Mouse (Mus musculus): ENCODE results near the gene Shisa8. TPM values are rescaled to one million over a fixed set of nuclear protein-coding genes. Genes with fewer than 3 reads are reported as not detected.

Shisa8 gene
- polyA plus RNA-seq, 1 experiment from 2014 or later: 0.66 TPM

DNA sequence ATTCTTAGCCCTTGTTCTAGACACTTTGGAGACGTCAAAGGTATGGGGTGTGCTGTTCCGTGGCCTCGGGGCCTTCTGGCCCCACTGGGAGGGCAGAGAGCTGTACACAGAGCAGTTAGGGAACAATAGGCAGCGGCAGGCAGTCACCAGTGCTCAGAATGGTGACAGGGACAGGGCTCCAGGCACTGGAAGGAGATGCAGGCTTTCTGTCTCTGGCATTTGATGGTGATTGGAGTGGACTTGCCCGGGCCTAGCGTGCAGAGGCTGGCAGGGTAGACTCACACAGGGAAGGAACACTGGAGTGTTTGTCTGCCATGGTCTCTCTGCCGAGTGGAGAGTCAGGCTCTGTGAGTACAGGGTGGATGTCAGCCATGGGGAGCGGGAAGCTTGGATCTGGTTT is 20.0 kb downstream of the Shisa8 start:
- Histone ChIP-seq H3K27ac (no peak overlapping the region), H3K4me2 (ENCODE audit: low read length) (no peak overlapping the region), H3K27me3 (ENCODE audit: insufficient read depth, low read length) (no peaks in the 10 kb centered on the region), H3K9ac (ENCODE audit: low read depth, low read length) (no peak overlapping the region), H3K4me1 (replicated peaks; ENCODE audit: insufficient read depth, low read length) (no peaks in the 10 kb centered on the region), H3K36me3 (ENCODE audit: insufficient read depth, low read length) (peaks cover 63% of the 10 kb centered on the region), H3K9me3 (replicated peaks; ENCODE audit: low read length) (no peaks in the 10 kb centered on the region), H3K4me3 (replicated peaks; ENCODE audit: low read depth, low read length) (no peak overlapping the region)
- 87% methylated on average over 8 of the region's 8 CpGs for WGBS
- no peak for DNase-seq (ENCODE audit: low spot score)
- TF ChIP-seq CTCF (IDR thresholded peaks at IDR 0.05; ENCODE audit: low read depth): no peak
- ATAC-seq (replicated peaks; ENCODE audit: low FRiP score, low read depth): no peak

DNA sequence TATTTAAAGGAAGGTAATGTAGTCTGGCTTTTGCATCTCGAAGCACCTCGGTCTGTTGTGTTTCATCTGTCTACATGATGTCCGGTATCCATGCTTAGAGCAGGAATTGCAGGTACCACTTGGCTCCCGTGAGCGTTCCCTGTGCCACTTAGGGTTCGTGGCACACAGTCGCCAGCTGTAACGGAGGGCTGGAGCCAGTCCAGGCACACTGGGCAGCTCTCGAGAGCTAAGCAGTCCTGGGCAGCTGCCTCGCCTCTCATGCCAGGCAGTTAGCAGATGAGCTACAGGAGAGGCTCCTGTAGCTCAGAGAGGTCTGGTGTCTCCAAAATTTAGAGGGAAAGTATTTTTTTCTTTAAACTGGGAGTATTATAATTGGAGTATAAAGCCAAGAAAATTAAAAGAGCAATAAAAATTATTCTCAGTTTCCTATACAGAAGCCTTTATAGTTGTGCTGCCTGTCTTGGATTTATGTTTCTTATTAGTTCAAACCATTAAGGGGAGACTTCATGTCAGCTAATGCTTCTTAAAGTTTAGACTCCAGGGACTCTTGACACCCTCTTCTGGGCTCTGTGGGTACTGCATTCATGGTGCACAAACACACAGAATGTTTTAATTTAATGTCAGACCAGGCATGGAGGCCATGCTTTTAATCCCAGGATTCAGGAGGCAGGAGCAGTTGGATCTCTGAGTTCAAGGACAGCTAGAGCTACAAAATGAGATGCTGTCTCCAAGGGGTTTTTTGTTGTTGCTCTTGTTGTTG is 24.0 kb downstream of the Shisa8 start:
- Histone ChIP-seq H3K27me3 (ENCODE audit: insufficient read depth, low read length) (no peaks in the 10 kb centered on the region), H3K9me3 (replicated peaks; ENCODE audit: low read length) (no peaks in the 10 kb centered on the region), H3K36me3 (ENCODE audit: insufficient read depth, low read length) (peaks cover 58% of the 10 kb centered on the region; the same call in 1 of the 2 replicates), H3K27ac (no peak overlapping the region), H3K4me3 (replicated peaks; ENCODE audit: low read depth, low read length) (no peak overlapping the region), H3K4me1 (replicated peaks; ENCODE audit: insufficient read depth, low read length) (no peaks in the 10 kb centered on the region), H3K4me2 (ENCODE audit: low read length) (no peak overlapping the region), H3K9ac (ENCODE audit: low read depth, low read length) (no peak overlapping the region)
- no peak for ATAC-seq (replicated peaks; ENCODE audit: low FRiP score, low read depth)
- peak; percentile 65 for TF ChIP-seq CTCF (IDR thresholded peaks at IDR 0.05; ENCODE audit: low read depth)
- 96% methylated on average over 10 of the region's 10 CpGs for WGBS
- peak; percentile 53 for DNase-seq (ENCODE audit: low spot score)

DNA sequence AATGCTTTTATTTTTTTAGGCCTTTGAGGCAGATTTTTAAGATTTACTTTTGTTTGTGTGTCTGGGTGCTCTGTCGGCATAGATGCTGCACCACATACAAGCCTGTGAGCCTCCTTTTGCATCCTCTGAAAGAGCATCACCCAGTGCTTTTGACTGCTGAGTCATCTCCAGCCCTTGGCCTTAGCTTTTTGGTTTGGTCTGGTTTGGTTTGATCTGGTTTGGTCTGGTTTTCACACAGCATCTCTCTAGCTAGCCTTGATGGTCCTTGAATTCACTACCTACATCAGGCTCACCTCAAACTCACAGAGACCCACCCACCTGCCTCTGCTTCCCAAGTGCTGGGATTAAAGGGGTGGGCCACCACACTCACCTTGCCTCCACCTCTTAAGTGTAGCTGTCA is 24.7 kb downstream of the Shisa8 start:
- Histone ChIP-seq H3K9me3 (replicated peaks; ENCODE audit: low read length) (no peaks in the 10 kb centered on the region), H3K4me3 (replicated peaks; ENCODE audit: low read depth, low read length) (no peak overlapping the region), H3K27ac (no peak overlapping the region), H3K36me3 (ENCODE audit: insufficient read depth, low read length) (peaks cover 56% of the 10 kb centered on the region; the same call in 1 of the 2 replicates), H3K9ac (ENCODE audit: low read depth, low read length) (no peak overlapping the region), H3K27me3 (ENCODE audit: insufficient read depth, low read length) (no peaks in the 10 kb centered on the region), H3K4me2 (ENCODE audit: low read length) (no peak overlapping the region), H3K4me1 (replicated peaks; ENCODE audit: insufficient read depth, low read length) (no peaks in the 10 kb centered on the region)
- 59% methylated on average over 1 of the region's 1 CpGs for WGBS
- no peak for TF ChIP-seq CTCF (IDR thresholded peaks at IDR 0.05; ENCODE audit: low read depth)
- no peak for DNase-seq (ENCODE audit: low spot score)
- ATAC-seq (replicated peaks; ENCODE audit: low FRiP score, low read depth): no peak

DNA sequence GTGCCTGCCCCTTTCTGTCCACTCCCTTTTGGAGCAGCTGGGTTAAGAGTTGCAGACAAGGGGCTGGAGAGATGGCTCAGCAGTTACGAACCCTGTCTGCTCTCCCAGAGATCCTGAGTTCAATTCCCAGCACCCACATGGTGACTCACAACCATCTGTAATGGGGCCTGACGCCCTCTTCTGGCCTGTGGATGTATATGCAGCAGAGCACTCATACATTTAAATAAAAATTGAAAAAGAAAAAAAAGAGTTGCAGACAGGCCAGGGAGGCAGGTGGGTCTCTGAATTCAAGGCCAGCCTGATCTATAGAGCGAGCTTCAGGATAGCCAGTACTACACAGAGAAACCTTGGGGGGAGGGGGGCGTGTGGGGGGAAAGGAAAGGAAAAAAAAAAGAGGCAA is 25.2 kb downstream of the Shisa8 start:
- 88% methylated on average over 4 of the region's 4 CpGs for WGBS
- DNase-seq (ENCODE audit: low spot score) (no peak), ATAC-seq (replicated peaks; ENCODE audit: low FRiP score, low read depth) (no peak)

DNA sequence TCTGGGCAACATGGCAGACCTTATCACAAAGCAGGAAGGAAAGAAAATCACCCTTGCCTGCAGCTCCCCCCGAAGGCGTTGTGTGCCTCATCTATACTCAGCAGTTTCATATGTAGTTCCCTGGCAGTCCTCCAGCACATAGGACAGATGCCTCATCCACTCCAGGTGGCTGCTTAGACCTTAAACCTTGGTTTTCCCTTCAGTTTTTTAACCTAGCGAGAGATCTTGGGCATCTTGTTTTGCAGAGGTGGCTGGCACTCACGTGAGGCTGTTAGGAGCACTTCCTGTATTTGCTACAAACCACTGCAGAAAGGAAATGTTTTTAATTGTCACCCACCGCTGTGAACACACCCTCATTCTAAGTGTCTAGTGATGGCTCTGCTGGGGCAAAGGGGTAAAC is 25.7 kb downstream of the Shisa8 start:
- Histone ChIP-seq H3K27me3 (ENCODE audit: insufficient read depth, low read length) (no peaks in the 10 kb centered on the region), H3K4me1 (replicated peaks; ENCODE audit: insufficient read depth, low read length) (no peaks in the 10 kb centered on the region), H3K9ac (ENCODE audit: low read depth, low read length) (no peak overlapping the region), H3K36me3 (ENCODE audit: insufficient read depth, low read length) (peaks cover 64% of the 10 kb centered on the region), H3K9me3 (replicated peaks; ENCODE audit: low read length) (no peaks in the 10 kb centered on the region), H3K4me3 (replicated peaks; ENCODE audit: low read depth, low read length) (no peak overlapping the region), H3K27ac (no peak overlapping the region), H3K4me2 (ENCODE audit: low read length) (no peak overlapping the region)
- ATAC-seq (replicated peaks; ENCODE audit: low FRiP score, low read depth) (no peak), DNase-seq (ENCODE audit: low spot score) (no peak)
- 87% methylated on average over 5 of the region's 5 CpGs for WGBS
- TF ChIP-seq CTCF (IDR thresholded peaks at IDR 0.05; ENCODE audit: low read depth): no peak

More for the DNA sequence above, 25.2 kb downstream of the Shisa8 start:
- Histone ChIP-seq H3K9ac (ENCODE audit: low read depth, low read length) (no peak overlapping the region), H3K4me3 (replicated peaks; ENCODE audit: low read depth, low read length) (no peak overlapping the region), H3K27me3 (ENCODE audit: insufficient read depth, low read length) (no peaks in the 10 kb centered on the region), H3K36me3 (ENCODE audit: insufficient read depth, low read length) (peaks cover 59% of the 10 kb centered on the region; the same call in 1 of the 2 replicates), H3K4me2 (ENCODE audit: low read length) (no peak overlapping the region), H3K27ac (no peak overlapping the region), H3K4me1 (replicated peaks; ENCODE audit: insufficient read depth, low read length) (no peaks in the 10 kb centered on the region), H3K9me3 (replicated peaks; ENCODE audit: low read length) (no peaks in the 10 kb centered on the region)
- TF ChIP-seq CTCF (IDR thresholded peaks at IDR 0.05; ENCODE audit: low read depth): 0 out of 2 replicates have a peak, but pooled peaks have one; percentile 15

DNA sequence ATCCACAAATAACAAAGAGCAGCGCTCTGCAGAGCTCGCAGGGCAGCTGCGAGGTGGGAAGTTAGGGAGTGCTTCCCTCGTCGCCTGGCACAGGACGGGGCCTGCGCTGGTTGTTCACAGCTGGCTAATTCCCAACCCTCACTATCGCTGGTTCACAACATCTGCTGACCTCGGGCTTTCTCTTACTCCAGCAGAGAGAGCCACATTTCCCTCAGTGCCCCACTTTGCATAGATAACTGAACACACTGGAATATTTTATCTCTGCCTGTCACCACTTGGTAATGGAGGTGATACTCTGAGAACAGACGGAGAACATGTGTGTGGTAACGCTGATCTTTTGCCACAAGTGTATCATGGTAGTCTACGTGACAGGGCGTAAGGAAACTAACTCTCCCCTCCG is 26.5 kb downstream of the Shisa8 start:
- peaks cover 65% of the 10 kb centered on the region for H3K36me3 ChIP-seq (ENCODE audit: insufficient read depth, low read length)
- TF ChIP-seq CTCF (IDR thresholded peaks at IDR 0.05; ENCODE audit: low read depth): no peak
- H3K9ac ChIP-seq (ENCODE audit: low read depth, low read length): no peak overlapping the region
- 66% methylated on average over 14 of the region's 14 CpGs for WGBS
- no peaks in the 10 kb centered on the region for H3K27me3 ChIP-seq (ENCODE audit: insufficient read depth, low read length)
- no peaks in the 10 kb centered on the region for H3K4me1 ChIP-seq (replicated peaks; ENCODE audit: insufficient read depth, low read length)
- H3K4me2 ChIP-seq (ENCODE audit: low read length): no peak overlapping the region
- ATAC-seq (replicated peaks; ENCODE audit: low FRiP score, low read depth) (no peak), DNase-seq (ENCODE audit: low spot score) (no peak)
- no peak overlapping the region for H3K4me3 ChIP-seq (replicated peaks; ENCODE audit: low read depth, low read length)
- no peak overlapping the region for H3K27ac ChIP-seq
- H3K9me3 ChIP-seq (replicated peaks; ENCODE audit: low read length): no peaks in the 10 kb centered on the region
